Mouse (Mus musculus): ENCODE results near the gene Rpl41. TPM values are rescaled to one million over a fixed set of nuclear protein-coding genes. Genes with fewer than 3 reads are reported as not detected.

Gene Rpl41
- polyA plus RNA-seq (2012; ENCODE audit: insufficient read depth, insufficient read length, low replicate concordance, missing spikeins) = not detected in 2 replicates

GRCm38 (mm10) chr10:128548947-128549681 lies at the start of gene Rpl41:
Rpl41 (minus strand) TSS chr10:128549305.
- Histone ChIP-seq H3K4me1 (ENCODE audit: control insufficient read depth, insufficient read depth, low read length) (peaks cover 4% of the 10 kb centered on the region), H3K27ac (ENCODE audit: insufficient read depth, low read depth, low read length) (peak within 1 kb of the TSS; percentile 88), H3K4me3 (ENCODE audit: insufficient read depth, low read depth, low read length) (peak within 1 kb of the TSS; percentile 72)
- TF ChIP-seq POLR2A (IDR thresholded peaks at IDR 0.05; ENCODE audit: insufficient read depth, low read depth, low read length) (peak; percentile 97), CTCF (IDR thresholded peaks at IDR 0.05; ENCODE audit: insufficient read depth, low read depth, low read length) (no peak)
- WGBS = under 1% methylated on average over 31 of the region's 31 CpGs

- WGBS = 79% methylated on average over 2 of the region's 2 CpGs
- Histone ChIP-seq H3K27ac (ENCODE audit: insufficient read depth, low read depth, low read length) (no peak overlapping the region), H3K4me3 (ENCODE audit: insufficient read depth, low read depth, low read length) (no peak overlapping the region), H3K4me1 (ENCODE audit: control insufficient read depth, insufficient read depth, low read length) (no peaks in the 10 kb centered on the region)
- no peak for TF ChIP-seq POLR2A (IDR thresholded peaks at IDR 0.05; ENCODE audit: insufficient read depth, low read depth, low read length)
- no peak for TF ChIP-seq CTCF (IDR thresholded peaks at IDR 0.05; ENCODE audit: insufficient read depth, low read depth, low read length)
Measured at GRCm38 (mm10) chr10:128598476-128598875, 49.4 kb upstream of the Rpl41 start.

- no peak overlapping the region for H3K4me3 ChIP-seq (ENCODE audit: insufficient read depth, low read depth, low read length)
- H3K27ac ChIP-seq (ENCODE audit: insufficient read depth, low read depth, low read length) = no peak overlapping the region
- TF ChIP-seq CTCF (IDR thresholded peaks at IDR 0.05; ENCODE audit: insufficient read depth, low read depth, low read length) = no peak
- TF ChIP-seq POLR2A (IDR thresholded peaks at IDR 0.05; ENCODE audit: insufficient read depth, low read depth, low read length) = no peak
- peaks cover 7% of the 10 kb centered on the region for H3K4me1 ChIP-seq (ENCODE audit: control insufficient read depth, insufficient read depth, low read length)
- WGBS = 31% methylated on average over 5 of the region's 5 CpGs
Measured at GRCm38 (mm10) chr10:128592797-128593196, 43.7 kb upstream of the Rpl41 start.

GRCm38 (mm10) chr10:128591436-128591835 lies 42.3 kb upstream of the Rpl41 start:
- Histone ChIP-seq H3K27ac (ENCODE audit: insufficient read depth, low read depth, low read length) (no peak overlapping the region), H3K4me1 (ENCODE audit: control insufficient read depth, insufficient read depth, low read length) (peaks cover 7% of the 10 kb centered on the region), H3K4me3 (ENCODE audit: insufficient read depth, low read depth, low read length) (no peak overlapping the region)
- TF ChIP-seq CTCF (IDR thresholded peaks at IDR 0.05; ENCODE audit: insufficient read depth, low read depth, low read length) (no peak), POLR2A (IDR thresholded peaks at IDR 0.05; ENCODE audit: insufficient read depth, low read depth, low read length) (no peak)
- WGBS = 91% methylated on average over 6 of the region's 6 CpGs

GRCm38 (mm10) chr10:128590193-128590690 lies 41.1 kb upstream of the Rpl41 start:
- H3K4me3 ChIP-seq (ENCODE audit: insufficient read depth, low read depth, low read length) = peak overlapping the region; percentile 68
- WGBS = under 1% methylated on average over 43 of the region's 43 CpGs
- H3K4me1 ChIP-seq (ENCODE audit: control insufficient read depth, insufficient read depth, low read length) = peaks cover 7% of the 10 kb centered on the region
- no peak overlapping the region for H3K27ac ChIP-seq (ENCODE audit: insufficient read depth, low read depth, low read length)
- TF ChIP-seq POLR2A (IDR thresholded peaks at IDR 0.05; ENCODE audit: insufficient read depth, low read depth, low read length) = no peak
- TF ChIP-seq CTCF (IDR thresholded peaks at IDR 0.05; ENCODE audit: insufficient read depth, low read depth, low read length) = peak; percentile 96; the same call in 1 of the 2 replicates

- no peak for TF ChIP-seq CTCF (IDR thresholded peaks at IDR 0.05; ENCODE audit: insufficient read depth, low read depth, low read length)
- TF ChIP-seq POLR2A (IDR thresholded peaks at IDR 0.05; ENCODE audit: insufficient read depth, low read depth, low read length) = no peak
- under 1% methylated on average over 43 of the region's 43 CpGs for WGBS
- peaks cover 7% of the 10 kb centered on the region for H3K4me1 ChIP-seq (ENCODE audit: control insufficient read depth, insufficient read depth, low read length)
- H3K27ac ChIP-seq (ENCODE audit: insufficient read depth, low read depth, low read length) = no peak within 1 kb of the TSS; the same call in 1 of the 2 replicates
- peak within 1 kb of the TSS; percentile 68 for H3K4me3 ChIP-seq (ENCODE audit: insufficient read depth, low read depth, low read length)
Measured at GRCm38 (mm10) chr10:128589464-128590192, 40.5 kb upstream of the Rpl41 start, which contains the start of gene Erbb3. Erbb3 (minus strand) TSS chr10:128589652.

GRCm38 (mm10) chr10:128588775-128589463 lies 39.8 kb upstream of the Rpl41 start:
- 9% methylated on average over 23 of the region's 23 CpGs for WGBS
- Histone ChIP-seq H3K4me3 (ENCODE audit: insufficient read depth, low read depth, low read length) (peak overlapping the region; percentile 68), H3K27ac (ENCODE audit: insufficient read depth, low read depth, low read length) (no peak overlapping the region), H3K4me1 (ENCODE audit: control insufficient read depth, insufficient read depth, low read length) (peaks cover 7% of the 10 kb centered on the region)
- TF ChIP-seq POLR2A (IDR thresholded peaks at IDR 0.05; ENCODE audit: insufficient read depth, low read depth, low read length) (no peak), CTCF (IDR thresholded peaks at IDR 0.05; ENCODE audit: insufficient read depth, low read depth, low read length) (no peak)

- TF ChIP-seq POLR2A (IDR thresholded peaks at IDR 0.05; ENCODE audit: insufficient read depth, low read depth, low read length) (no peak), CTCF (IDR thresholded peaks at IDR 0.05; ENCODE audit: insufficient read depth, low read depth, low read length) (no peak)
- 40% methylated on average over 1 of the region's 1 CpGs for WGBS
- H3K4me1 ChIP-seq (ENCODE audit: control insufficient read depth, insufficient read depth, low read length) = peaks cover 10% of the 10 kb centered on the region
- no peak overlapping the region; the same call in 1 of the 2 replicates for H3K27ac ChIP-seq (ENCODE audit: insufficient read depth, low read depth, low read length)
- H3K4me3 ChIP-seq (ENCODE audit: insufficient read depth, low read depth, low read length) = no peak overlapping the region
Measured at GRCm38 (mm10) chr10:128588136-128588535, 39.0 kb upstream of the Rpl41 start.

Measured in olfactory bulb, adult 2 months (tissue).